Mouse (Mus musculus): ENCODE data around the gene Rap2a.

DNA sequence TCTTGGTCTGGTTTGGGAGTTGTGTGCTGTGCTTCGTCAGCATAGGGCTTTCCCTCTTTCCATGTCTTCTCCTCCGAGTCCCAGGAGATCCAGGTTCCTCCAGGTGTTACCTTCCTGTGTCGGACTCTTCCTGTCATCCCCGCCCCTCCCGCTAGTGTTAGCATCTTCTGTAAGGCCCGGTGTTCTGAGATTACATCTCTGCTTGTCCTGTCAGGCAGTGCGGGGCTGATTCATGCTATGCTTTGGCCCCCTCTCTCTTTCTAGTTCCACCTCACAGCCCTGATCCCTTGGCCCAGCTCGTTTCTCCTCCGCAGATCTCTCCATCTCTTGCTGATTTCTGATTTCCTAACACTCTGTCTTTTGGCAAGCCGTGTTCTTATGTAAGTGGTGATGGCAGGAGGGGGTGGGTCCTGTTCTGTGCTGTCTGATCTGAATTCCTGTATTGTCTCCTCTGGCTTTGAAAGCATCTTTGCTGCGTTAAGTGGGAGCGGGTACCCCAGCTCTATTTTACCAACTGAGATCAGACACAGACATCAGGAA lies 21.8 kb downstream of the Rap2a start:
- TF ChIP-seq MAX (IDR thresholded peaks at IDR 0.05; ENCODE audit: low read length) (no peak), RCOR1 (conservative IDR thresholded peaks at IDR 0.05; ENCODE audit: low read depth, low read length) (no peak), POLR2A (IDR thresholded peaks at IDR 0.05; ENCODE audit: low read depth, low read length) (no peak), SMC3 (IDR thresholded peaks at IDR 0.05; ENCODE audit: low read depth, low read length) (no peak), JUND (conservative IDR thresholded peaks at IDR 0.05; ENCODE audit: low read depth, low read length) (no peak)

All from CH12.LX (cell line).